Mouse (Mus musculus): ENCODE measurements around the gene Dnajb2.

Dnajb2 gene

DNA sequence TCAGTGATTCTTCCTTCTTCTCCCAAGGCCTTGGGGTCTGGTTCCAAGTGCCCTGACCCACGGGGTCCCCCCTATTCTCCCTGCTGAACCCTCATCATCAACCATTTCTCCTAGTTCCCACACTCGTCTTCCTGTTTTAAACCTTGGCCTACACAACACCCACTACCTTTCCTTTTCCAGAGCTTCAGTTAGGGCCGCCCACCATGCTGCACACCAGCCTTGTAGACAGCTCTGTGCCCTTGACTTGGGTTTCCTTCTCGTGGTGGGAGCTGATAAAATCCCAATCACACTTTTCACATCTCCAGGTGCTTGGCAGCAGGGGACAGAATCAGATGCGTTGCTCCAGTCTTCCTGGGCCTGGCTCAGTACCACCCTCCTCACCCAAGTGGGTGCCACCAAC lies 58.1 kb downstream of the Dnajb2 start:
- DNase-seq: no peak

Data from thymus, postnatal 25 days (tissue).